10 mouse cellular contexts compared by ENCODE assay signal in the genomic region with DNA sequence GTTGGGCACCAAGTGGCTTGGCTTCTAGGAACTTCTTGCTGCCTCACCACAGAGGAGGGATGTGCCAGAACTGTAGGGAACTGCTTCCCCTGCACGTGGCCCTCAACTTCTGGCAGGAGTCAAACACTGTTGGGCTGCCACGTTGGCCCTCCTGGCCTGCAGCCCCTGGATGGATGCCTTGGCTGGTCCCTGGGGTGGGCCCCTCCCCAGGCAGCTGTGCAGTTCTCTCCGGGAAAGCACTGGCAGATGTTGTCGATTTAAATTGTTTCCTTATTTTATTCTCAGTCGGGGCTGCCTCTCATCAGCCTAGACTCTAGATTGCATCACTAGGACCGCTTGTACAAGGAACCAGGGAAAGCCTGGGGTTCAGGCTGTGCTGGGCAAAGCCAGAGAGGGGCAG. TPM values are rescaled to one million over a fixed set of nuclear protein-coding genes. Genes with fewer than 3 reads are reported as not detected.
DNase-seq lines count a peak whose midpoint lies in the region; ATAC-seq and TF ChIP-seq lines count a peak whose summit lies in the region.
"Had no signal": no experiment of that assay in that cellular context is flagged by ENCODE, and none has a peak within 500 bp of the region (broad histone marks: within the 10 kb centered on the region; RNA-seq: fewer than 3 reads in every experiment).

No protein-coding gene starts in this region.

- TF ChIP-seq POLR2A in kidney, adult 2 months (IDR thresholded peaks at IDR 0.05; ENCODE audit: low read depth, low read length), result no peak

- ATAC-seq in intestine, embryonic 14.5 days (replicated peaks; ENCODE audit: low FRiP score, low TSS enrichment, low read depth), result no peak
- ATAC-seq in stomach, postnatal 0 days (ENCODE audit: low FRiP score, low TSS enrichment), result peak; percentile 39; the same call in 1 of the 2 replicates

- H3K27me3 ChIP-seq in intestine, embryonic 14.5 days (replicated peaks; ENCODE audit: control insufficient read depth, insufficient read depth, low read length), result no peaks in the 10 kb centered on the region
- no peaks in the 10 kb centered on the region for H3K27me3 ChIP-seq in stomach, postnatal 0 days (ENCODE audit: control insufficient read depth, insufficient read depth, low read length)
- no peaks in the 10 kb centered on the region for H3K27me3 ChIP-seq in kidney, adult 2 months (replicated peaks; ENCODE audit: control insufficient read depth, insufficient read depth, low read length)

- H3K9me3 ChIP-seq in intestine, embryonic 14.5 days (ENCODE audit: control insufficient read depth, low read length), result no peaks in the 10 kb centered on the region
- H3K9me3 ChIP-seq in stomach, postnatal 0 days (ENCODE audit: control insufficient read depth, low read length), result no peaks in the 10 kb centered on the region

- peak; percentile 48 for DNase-seq in ovary, postnatal 10 days (ENCODE audit: low spot score)
- no peak for DNase-seq in ovary, adult 18-20 months (ENCODE audit: low spot score)
- DNase-seq in gastrocnemius, adult 18-20 months (ENCODE audit: low spot score), result peak; percentile 88
- DNase-seq in intestine, embryonic 14.5 days (ENCODE audit: low spot score), result no peak
- DNase-seq in stomach, postnatal 0 days (ENCODE audit: low spot score), result peak; percentile 23
- DNase-seq in thymus, postnatal 36 days, result no peak
- no peak for DNase-seq in kidney, adult 2 months
- no peak for DNase-seq in embryo, embryonic 9.5 days (ENCODE audit: extremely low spot score)

- H3K4me3 ChIP-seq in intestine, embryonic 14.5 days (ENCODE audit: low read depth, low read length), result no peak overlapping the region
- no peak overlapping the region for H3K4me3 ChIP-seq in stomach, postnatal 0 days (ENCODE audit: low read depth, low read length)
- no peak overlapping the region for H3K4me3 ChIP-seq in kidney, adult 2 months (ENCODE audit: insufficient read depth, low read depth, low read length)

- no peak overlapping the region for H3K9ac ChIP-seq in intestine, embryonic 14.5 days (ENCODE audit: low read length)
- no peak overlapping the region for H3K9ac ChIP-seq in stomach, postnatal 0 days (ENCODE audit: low read length)

- H3K27ac ChIP-seq in intestine, embryonic 14.5 days (ENCODE audit: low read depth), result 0 out of 2 replicates have a peak overlapping the region, but pooled peaks have one; percentile 14
- H3K27ac ChIP-seq in stomach, postnatal 0 days (replicated peaks), result peak overlapping the region; percentile 67; the same call in 1 of the 2 replicates
- no peak overlapping the region for H3K27ac ChIP-seq in kidney, adult 2 months (ENCODE audit: insufficient read depth, low read depth, low read length)
- H3K27ac ChIP-seq: macrophage had no signal

- H3K36me3 ChIP-seq in intestine, embryonic 14.5 days (ENCODE audit: control insufficient read depth, insufficient read depth, low read length), result 0 out of 2 replicates have a peak, but pooled peaks cover 5% of the 10 kb centered on the region
- no peaks in the 10 kb centered on the region for H3K36me3 ChIP-seq in stomach, postnatal 0 days (ENCODE audit: control insufficient read depth, insufficient read depth, low read length)
- no peaks in the 10 kb centered on the region for H3K36me3 ChIP-seq in kidney, adult 2 months (ENCODE audit: control insufficient read depth, insufficient read depth, low read length)

- H3K4me1 ChIP-seq in intestine, embryonic 14.5 days (replicated peaks; ENCODE audit: control insufficient read depth, insufficient read depth, low read length), result peaks cover 14% of the 10 kb centered on the region
- peaks cover 12% of the 10 kb centered on the region for H3K4me1 ChIP-seq in stomach, postnatal 0 days (replicated peaks; ENCODE audit: control insufficient read depth, insufficient read depth)
- H3K4me1 ChIP-seq in kidney, adult 2 months (ENCODE audit: control insufficient read depth, insufficient read depth, low read length), result peaks cover 19% of the 10 kb centered on the region; the same call in 1 of the 2 replicates

- TF ChIP-seq CTCF in stomach, postnatal 0 days (IDR thresholded peaks at IDR 0.05; ENCODE audit: low read depth), result no peak
- TF ChIP-seq CTCF in kidney, adult 2 months (conservative IDR thresholded peaks at IDR 0.05; ENCODE audit: insufficient read depth, insufficient read length, low read depth, low read length), result no peak

- H3K4me2 ChIP-seq in intestine, embryonic 14.5 days (ENCODE audit: low read length), result no peak overlapping the region
- no peak overlapping the region for H3K4me2 ChIP-seq in stomach, postnatal 0 days (replicated peaks; ENCODE audit: low read depth)

- WGBS in intestine, embryonic 14.5 days, result 48% methylated on average over 6 of the region's 6 CpGs
- WGBS in stomach, postnatal 0 days, result 26% methylated on average over 6 of the region's 6 CpGs
- 38% methylated on average over 6 of the region's 6 CpGs for WGBS in kidney, adult 2 months

- TF ChIP-seq EP300 in stomach, postnatal 0 days (optimal IDR thresholded peaks at IDR 0.05), result no peak

RNA-seq across cellular contexts. Expression of gene Fam102a, which starts 14.6 kb away (rescaled TPM):
- total RNA-seq in gastrocnemius, adult 18-20 months (2021), result 1 to 10 TPM; 2.0 to 2.6 TPM
- polyA plus RNA-seq in intestine, embryonic 14.5 days (2014; fragmentation: Nextera tagmentation; extraction: Ambion mirVana), result 10.3 and 11.4 TPM in 2 replicates
- 16.6 and 20.2 TPM in 2 replicates for polyA plus RNA-seq in stomach, postnatal 0 days (2015; fragmentation: Nextera tagmentation; extraction: Ambion mirVana)
- polyA plus RNA-seq in kidney, adult 2 months (2012; rRNA removed), result 39.0 and 40.2 TPM in 2 replicates

RNA-seq across cellular contexts. Expression of gene Dpm2, which starts 20.9 kb away (rescaled TPM):
- 10 to 100 TPM; 11.7 to 12.6 TPM for total RNA-seq in gastrocnemius, adult 18-20 months (2021)
- polyA plus RNA-seq in intestine, embryonic 14.5 days (2014; fragmentation: Nextera tagmentation; extraction: Ambion mirVana), result 118 and 121 TPM in 2 replicates
- polyA plus RNA-seq in stomach, postnatal 0 days (2015; fragmentation: Nextera tagmentation; extraction: Ambion mirVana), result 87.5 and 91.8 TPM in 2 replicates
- polyA plus RNA-seq in kidney, adult 2 months (2012; rRNA removed), result 120 and 138 TPM in 2 replicates

RNA-seq across cellular contexts. Expression of gene Pip5kl1, which starts 24.8 kb away (rescaled TPM):
- not detected for total RNA-seq in gastrocnemius, adult 18-20 months (2021)
- 0.62 and 0.89 TPM in 2 replicates for polyA plus RNA-seq in intestine, embryonic 14.5 days (2014; fragmentation: Nextera tagmentation; extraction: Ambion mirVana)
- 0.08 and 0.18 TPM in 2 replicates for polyA plus RNA-seq in stomach, postnatal 0 days (2015; fragmentation: Nextera tagmentation; extraction: Ambion mirVana)
- 0.14 TPM in 1 of 2 replicates, not detected in the other for polyA plus RNA-seq in kidney, adult 2 months (2012; rRNA removed)
- polyA plus RNA-seq: macrophage had no signal

RNA-seq across cellular contexts. Expression of gene 9430097D07Rik, which starts 25.7 kb away (rescaled TPM):
- total RNA-seq in gastrocnemius, adult 18-20 months (2021), result not detected
- polyA plus RNA-seq in intestine, embryonic 14.5 days (2014; fragmentation: Nextera tagmentation; extraction: Ambion mirVana), result 0.15 and 0.35 TPM in 2 replicates
- polyA plus RNA-seq in stomach, postnatal 0 days (2015; fragmentation: Nextera tagmentation; extraction: Ambion mirVana), result not detected in 2 replicates
- not detected in 2 replicates for polyA plus RNA-seq in kidney, adult 2 months (2012; rRNA removed)
- polyA plus RNA-seq: macrophage; small intestine, adult 2 months had no signal

RNA-seq across cellular contexts. Expression of gene St6galnac4, which starts 37.1 kb away (rescaled TPM):
- 10 to 100 TPM; 13.5 to 19.8 TPM for total RNA-seq in gastrocnemius, adult 18-20 months (2021)
- 15.5 and 20.3 TPM in 2 replicates for polyA plus RNA-seq in intestine, embryonic 14.5 days (2014; fragmentation: Nextera tagmentation; extraction: Ambion mirVana)
- polyA plus RNA-seq in stomach, postnatal 0 days (2015; fragmentation: Nextera tagmentation; extraction: Ambion mirVana), result 7.4 and 7.7 TPM in 2 replicates
- 7.0 and 7.2 TPM in 2 replicates for polyA plus RNA-seq in kidney, adult 2 months (2012; rRNA removed)

Comparison
In these comparisons a context has a peak if more than half of its experiments do, and no peak if none do; other contexts are left out.
1. DNase-seq: peak in ovary, postnatal 10 days (single experiment), gastrocnemius, adult 18-20 months (single experiment) and stomach, postnatal 0 days (single experiment); none in ovary, adult 18-20 months (single experiment), intestine, embryonic 14.5 days (single experiment), thymus, postnatal 36 days (0 of 2), kidney, adult 2 months (single experiment) and embryo, embryonic 9.5 days (single experiment).